Mouse (Mus musculus) MEL (cell line): Measurements from ENCODE around the gene Cabp2.
"Not testable (repeated sequence)": the region's sequence is repeated elsewhere in the genome, so short reads cannot be mapped to it uniquely, and the experiment has no call there.

Experiments used
- BHLHE40 ChIP-seq: IDR thresholded peaks from 2 replicates; pipeline ENCODE4 v1.6.1; 2012; ENCODE audit warnings: low read depth, mild to moderate bottlenecking, inconsistent platforms, low read length, improper control_type of control experiment, borderline replicate concordance
- CHD1 ChIP-seq: IDR thresholded peaks from 2 replicates; pipeline ENCODE4 v1.6.1; 2012; ENCODE audit warnings: low read depth, mild to moderate bottlenecking, inconsistent platforms, low read length, improper control_type of control experiment
- CTCF ChIP-seq, 3 experiments: IDR thresholded peaks in 2 of 3; conservative IDR thresholded peaks in 1 of 3; 2 replicates each; pipeline ENCODE4 v1.5.1; 2011 to 2012; ENCODE audit warnings: low read length in 3 of 3, low read depth in 2 of 3, mild to moderate bottlenecking in 2 of 3, improper control_type of control experiment in 1 of 3, inconsistent platforms in 1 of 3, mixed read lengths in 1 of 3, moderate library complexity in 1 of 3; ENCODE audit not compliant: control insufficient read depth in 1 of 3, insufficient read depth in 1 of 3, poor library complexity in 1 of 3, severe bottlenecking in 1 of 3
- EP300 ChIP-seq, 2 experiments: IDR thresholded peaks; 2 replicates each; pipeline ENCODE4 v1.6.1; 2011; ENCODE audit warnings: improper control_type of control experiment in 2 of 2, low read length in 2 of 2, low read depth in 1 of 2, mild to moderate bottlenecking in 1 of 2

DNA sequence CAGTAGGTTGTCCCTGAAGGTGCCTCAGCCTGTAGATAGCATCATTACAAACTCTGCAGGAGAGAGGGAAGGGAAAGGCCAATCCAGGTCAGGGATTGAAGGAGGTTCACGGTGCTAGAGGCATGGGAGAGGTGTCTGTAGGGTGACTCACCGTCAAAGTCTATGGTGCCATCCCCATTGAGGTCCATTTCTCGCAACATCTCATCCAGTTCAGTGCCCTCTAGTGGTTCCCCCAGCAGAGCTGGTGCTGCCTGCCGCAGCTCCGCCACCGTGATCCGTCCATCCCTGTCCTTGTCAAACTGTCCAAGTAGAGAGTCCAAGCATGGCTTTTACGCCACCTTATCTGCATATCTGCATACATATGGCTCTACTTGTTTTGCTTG lies 54.6 kb downstream of the Cabp2 start:
- TF ChIP-seq EP300 (IDR thresholded peaks at IDR 0.05; ENCODE audit: low read depth in 1 of 2, low read length in 2 of 2); BHLHE40; CHD1: not testable (repeated sequence)
- peak in 2 of 3 experiments; percentile 49 to 57; a peak in 4 of 6 replicates for TF ChIP-seq CTCF (IDR thresholded peaks at IDR 0.05 in 2 of 3, conservative IDR thresholded peaks at IDR 0.05 in 1 of 3; ENCODE audit: control insufficient read depth in 1 of 3, insufficient read depth in 1 of 3, low read depth in 2 of 3, low read length in 3 of 3, poor library complexity in 1 of 3, severe bottlenecking in 1 of 3)
